Comparison of ENCODE assay signal across 16 mouse cellular contexts in the genomic region with DNA sequence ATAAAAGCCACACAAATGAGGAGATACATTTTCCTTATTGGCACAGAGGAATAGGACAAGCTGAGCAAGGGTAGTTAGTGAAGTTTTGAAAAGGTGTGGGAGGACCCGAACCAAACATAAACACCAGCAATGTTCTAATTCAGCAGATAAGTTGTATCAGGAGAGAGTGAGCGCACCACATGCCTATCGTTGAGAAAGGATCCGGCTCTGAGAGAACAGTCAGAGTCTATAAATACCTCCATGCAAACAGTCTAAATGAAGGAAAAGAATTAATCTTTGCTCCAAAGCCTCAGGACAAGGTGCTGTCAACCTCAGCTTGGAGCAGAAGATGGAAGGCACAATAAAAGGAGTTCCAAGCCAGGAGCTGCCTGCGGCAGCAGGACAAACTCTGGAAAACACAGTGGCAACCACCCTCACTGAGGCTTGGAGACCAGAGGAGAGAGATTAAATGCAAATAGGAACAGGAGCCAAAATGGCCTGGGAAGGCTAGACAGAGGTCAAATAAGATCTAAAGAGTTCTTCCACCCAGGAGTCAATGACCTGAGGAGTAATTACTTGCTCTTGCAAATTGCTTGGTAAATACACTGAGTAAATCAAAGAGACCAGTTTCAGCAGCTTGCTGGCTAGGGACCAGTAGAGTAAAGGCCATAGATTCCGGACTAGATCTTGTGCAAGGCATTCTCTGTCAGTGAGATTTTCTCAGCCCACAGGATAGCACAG.
DNase-seq lines count a peak whose midpoint lies in the region; ATAC-seq and TF ChIP-seq lines count a peak whose summit lies in the region.
"Had no signal": no experiment of that assay in that cellular context is flagged by ENCODE, and none has a peak within 500 bp of the region (broad histone marks: within the 10 kb centered on the region; RNA-seq: fewer than 3 reads in every experiment).

No protein-coding gene starts in this region.

- no peaks in the 10 kb centered on the region for H3K36me3 ChIP-seq in kidney, embryonic 15.5 days
- H3K36me3 ChIP-seq in intestine, postnatal 0 days (ENCODE audit: control insufficient read depth, insufficient read depth) = no peaks in the 10 kb centered on the region
- no peaks in the 10 kb centered on the region for H3K36me3 ChIP-seq in stomach, embryonic 15.5 days
- H3K36me3 ChIP-seq: embryonic facial prominence, embryonic 15.5 days; midbrain, embryonic 15.5 days; neural tube, embryonic 12.5 days had no signal

- no peak overlapping the region for H3K4me2 ChIP-seq in kidney, embryonic 15.5 days
- H3K4me2 ChIP-seq in intestine, postnatal 0 days (replicated peaks; ENCODE audit: low read depth) = no peak overlapping the region
- H3K4me2 ChIP-seq in stomach, embryonic 15.5 days = no peak overlapping the region
- H3K4me2 ChIP-seq: embryonic facial prominence, embryonic 15.5 days; midbrain, embryonic 15.5 days; neural tube, embryonic 12.5 days had no signal

- no peaks in the 10 kb centered on the region for H3K9me3 ChIP-seq in kidney, embryonic 15.5 days (replicated peaks)
- H3K9me3 ChIP-seq in intestine, postnatal 0 days (ENCODE audit: control insufficient read depth) = no peaks in the 10 kb centered on the region
- H3K9me3 ChIP-seq in stomach, embryonic 15.5 days = no peaks in the 10 kb centered on the region
- H3K9me3 ChIP-seq: embryonic facial prominence, embryonic 15.5 days; midbrain, embryonic 15.5 days; neural tube, embryonic 12.5 days had no signal

- WGBS in kidney, embryonic 15.5 days = 18% methylated on average over 6 of the region's 6 CpGs
- 20% methylated on average over 6 of the region's 6 CpGs for WGBS in intestine, postnatal 0 days
- WGBS in stomach, embryonic 15.5 days = 34% methylated on average over 6 of the region's 6 CpGs

- H3K9ac ChIP-seq in kidney, embryonic 15.5 days = no peak overlapping the region
- H3K9ac ChIP-seq in intestine, postnatal 0 days (ENCODE audit: low read depth, low read length) = no peak overlapping the region
- no peak overlapping the region for H3K9ac ChIP-seq in stomach, embryonic 15.5 days
- H3K9ac ChIP-seq: embryonic facial prominence, embryonic 15.5 days; midbrain, embryonic 15.5 days; neural tube, embryonic 12.5 days had no signal

- DNase-seq in kidney, postnatal 25 days = no peak
- DNase-seq in embryo, embryonic 11 days = peak; percentile 18
- DNase-seq in left cerebral cortex, adult 18-20 months (ENCODE audit: low spot score in 2 of 2) = no peak
- no peak for DNase-seq in layer of hippocampus, adult 11-12 months (ENCODE audit: low spot score)
- DNase-seq: adrenal gland, postnatal 10 days; cerebellum, postnatal 14 days; gastrocnemius, postnatal 14 days; heart, postnatal 14 days; thymus, postnatal 36 days had no signal

- H3K4me1 ChIP-seq in kidney, embryonic 15.5 days = peaks cover 19% of the 10 kb centered on the region
- no peaks in the 10 kb centered on the region for H3K4me1 ChIP-seq in intestine, postnatal 0 days (replicated peaks; ENCODE audit: control insufficient read depth, insufficient read depth, low read length)
- H3K4me1 ChIP-seq in stomach, embryonic 15.5 days = no peaks in the 10 kb centered on the region
- H3K4me1 ChIP-seq: embryonic facial prominence, embryonic 15.5 days had no signal

- H3K4me3 ChIP-seq in kidney, embryonic 15.5 days (replicated peaks) = no peak overlapping the region
- no peak overlapping the region for H3K4me3 ChIP-seq in intestine, postnatal 0 days (ENCODE audit: low read depth, low read length)
- no peak overlapping the region for H3K4me3 ChIP-seq in stomach, embryonic 15.5 days (replicated peaks)
- H3K4me3 ChIP-seq: embryonic facial prominence, embryonic 15.5 days; midbrain, embryonic 15.5 days; neural tube, embryonic 12.5 days had no signal

- peak; percentile 78 for ATAC-seq in kidney, embryonic 15.5 days (replicated peaks; ENCODE audit: low FRiP score)
- ATAC-seq in intestine, postnatal 0 days = 0 out of 2 replicates have a peak, but pooled peaks have one; percentile 41
- 0 out of 2 replicates have a peak, but pooled peaks have one; percentile 35 for ATAC-seq in stomach, embryonic 15.5 days (ENCODE audit: insufficient read depth, low FRiP score, low read depth)
- ATAC-seq: forebrain, embryonic 16.5 days; midbrain, embryonic 15.5 days had no signal

- peaks cover 3% of the 10 kb centered on the region; the same call in 1 of the 2 replicates for H3K27me3 ChIP-seq in kidney, embryonic 15.5 days
- H3K27me3 ChIP-seq in intestine, postnatal 0 days (replicated peaks; ENCODE audit: control insufficient read depth, insufficient read depth, low read length) = no peaks in the 10 kb centered on the region
- H3K27me3 ChIP-seq in stomach, embryonic 15.5 days (replicated peaks) = no peaks in the 10 kb centered on the region
- H3K27me3 ChIP-seq: embryonic facial prominence, embryonic 15.5 days; midbrain, embryonic 15.5 days; neural tube, embryonic 12.5 days had no signal

- peak overlapping the region; percentile 75 for H3K27ac ChIP-seq in kidney, embryonic 15.5 days
- H3K27ac ChIP-seq in intestine, postnatal 0 days (ENCODE audit: low read depth, low read length) = no peak overlapping the region
- H3K27ac ChIP-seq in stomach, embryonic 15.5 days = no peak overlapping the region
- H3K27ac ChIP-seq: embryonic facial prominence, embryonic 15.5 days; midbrain, embryonic 15.5 days; neural tube, embryonic 12.5 days had no signal

- no peak for TF ChIP-seq CTCF in intestine, postnatal 0 days (IDR thresholded peaks at IDR 0.05; ENCODE audit: low read depth)
